Mouse (Mus musculus) heart, adult 8-10 months (tissue): ENCODE measurements around the gene Gm20388. TPM values are rescaled to one million over a fixed set of nuclear protein-coding genes. Genes with fewer than 3 reads are reported as not detected.
A peak's percentile ranks its signal among the peaks of the same experiment; 100 is the strongest.

ENCODE experiments used
- DNase-seq: peaks from one replicate; pipeline ENCODE4 v3.0.0; 2022; ENCODE audit warnings: low spot score
- total RNA-seq, 4 experiments: library from RNA; stranded (reverse); gene quantifications; 2 replicates each; pipeline ENCODE4 v1.2.4; 2022

Gene Gm20388
- total RNA-seq, 4 experiments from 2014 or later: 4.2 to 6.7 TPM; not detected in 2

GRCm38 (mm10) chr8:120588908-120589771 is 678.5 kb downstream of the Gm20388 start, which contains the start of gene Gins2:
TSS of gene Gins2 (minus strand) at chr8:120589304.
- DNase-seq: peak; percentile 100

DNA sequence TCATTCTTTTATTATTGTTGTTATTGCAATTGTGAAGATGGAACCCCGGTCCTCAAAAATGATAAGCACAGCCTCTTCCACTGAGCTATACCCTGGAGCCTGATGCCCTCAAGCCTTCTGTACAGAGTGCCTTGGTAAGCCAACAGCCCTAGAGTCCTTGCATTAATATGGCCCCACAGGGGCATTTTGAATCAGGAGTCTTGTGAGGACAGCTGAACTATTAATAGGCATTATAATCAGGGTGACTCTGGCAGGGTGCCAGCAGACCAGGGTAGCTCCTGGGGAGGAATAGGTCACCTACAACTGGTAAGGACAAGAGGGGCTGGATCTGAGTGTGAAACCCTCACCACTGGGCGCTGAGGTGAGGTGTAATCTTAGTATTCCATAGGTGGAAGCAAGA is 679.3 kb downstream of the Gm20388 start:
- peak; percentile 37 for DNase-seq

- no peak for DNase-seq
Measured at GRCm38 (mm10) chr8:120591587-120592292, 681.1 kb downstream of the Gm20388 start.

DNA sequence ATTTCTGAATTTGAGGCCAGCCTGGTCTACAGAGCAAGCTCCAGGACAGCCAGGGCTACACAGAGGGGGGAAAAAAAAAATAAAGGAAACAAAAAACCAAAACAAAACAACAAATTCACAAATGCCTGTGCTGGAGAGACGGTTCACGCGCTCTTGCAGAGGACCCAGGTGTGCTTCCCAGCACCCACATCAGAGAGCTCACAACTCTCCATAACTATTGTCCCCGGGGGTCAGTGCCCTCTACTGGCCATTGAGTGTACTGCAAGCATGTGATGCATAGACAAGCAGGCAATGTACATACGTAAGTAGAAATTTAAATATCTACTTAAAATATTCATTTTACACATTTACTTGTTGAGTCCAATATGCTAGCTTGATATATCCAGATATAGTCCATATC is 683.9 kb downstream of the Gm20388 start:
- no peak for DNase-seq

DNA sequence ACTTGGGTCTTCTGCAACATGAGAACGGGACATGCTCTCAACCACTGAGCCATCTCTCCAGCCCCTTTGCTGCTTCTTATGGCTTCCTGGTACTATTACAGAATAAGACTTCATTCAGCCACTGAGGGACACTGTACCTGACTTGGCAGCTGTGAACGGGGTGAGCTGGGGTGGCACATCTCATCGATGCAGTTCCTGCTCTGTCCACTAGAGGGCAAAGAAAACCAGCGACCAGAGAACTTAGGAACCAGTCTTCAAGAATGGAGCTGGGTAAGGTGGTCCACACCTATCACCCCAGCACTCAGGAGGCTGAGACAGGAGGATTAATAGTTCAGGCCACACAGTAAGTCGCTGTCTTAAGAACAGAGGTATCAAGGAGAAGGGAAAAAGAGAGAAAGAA is 685.3 kb downstream of the Gm20388 start:
- peak; percentile 40 for DNase-seq

- peak; percentile 35 for DNase-seq
Measured at GRCm38 (mm10) chr8:120598579-120598978, 687.9 kb downstream of the Gm20388 start.

GRCm38 (mm10) chr8:120599504-120599903 is 688.9 kb downstream of the Gm20388 start:
- DNase-seq: peak; percentile 86

DNA sequence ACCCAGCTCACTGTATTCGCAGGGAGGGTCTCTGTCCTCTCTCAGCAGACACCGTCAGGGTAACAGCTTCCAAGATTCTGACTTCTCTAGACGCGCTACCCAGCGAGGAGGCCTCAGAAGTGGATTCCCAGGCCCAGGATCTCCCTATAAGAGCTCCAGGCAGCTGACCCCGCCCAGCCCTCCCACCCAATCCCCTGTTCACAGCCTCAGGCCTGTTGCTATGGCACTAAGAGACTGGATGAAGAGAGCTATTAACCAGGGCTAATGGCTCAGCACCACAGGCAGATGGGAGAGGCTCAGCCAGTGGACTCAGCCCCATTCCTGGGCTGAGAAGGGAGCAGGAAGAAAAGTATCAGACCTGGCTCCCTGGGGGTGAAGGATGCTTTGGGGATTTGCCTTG is 692.0 kb downstream of the Gm20388 start:
- DNase-seq: no peak

- DNase-seq: no peak
Measured at GRCm38 (mm10) chr8:120607460-120607859, 696.8 kb downstream of the Gm20388 start.

DNA sequence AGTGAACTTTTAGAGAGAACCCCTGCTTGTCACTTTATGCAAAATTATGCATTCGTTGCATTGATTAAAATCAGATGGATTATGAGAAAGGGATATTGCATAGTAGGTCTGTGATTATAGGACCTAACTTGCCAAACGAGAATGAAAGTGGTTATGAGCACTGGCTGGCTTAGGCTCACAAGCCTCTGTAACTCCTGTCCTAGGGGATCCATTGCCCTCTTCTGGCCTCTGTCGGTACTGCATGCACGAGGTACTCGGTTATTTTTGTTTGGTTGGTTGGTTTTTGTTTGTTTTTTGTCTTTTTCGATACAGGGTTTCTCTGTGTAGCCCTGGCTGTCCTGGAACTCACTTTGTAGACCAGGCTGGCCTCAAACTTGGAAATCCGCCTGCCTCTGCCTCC is 697.2 kb downstream of the Gm20388 start:
- DNase-seq: peak; percentile 75

- no peak for DNase-seq
Measured at GRCm38 (mm10) chr8:120610824-120611223, 700.2 kb downstream of the Gm20388 start.

- no peak for DNase-seq
Measured at GRCm38 (mm10) chr8:120614491-120614890, 703.9 kb downstream of the Gm20388 start.

DNA sequence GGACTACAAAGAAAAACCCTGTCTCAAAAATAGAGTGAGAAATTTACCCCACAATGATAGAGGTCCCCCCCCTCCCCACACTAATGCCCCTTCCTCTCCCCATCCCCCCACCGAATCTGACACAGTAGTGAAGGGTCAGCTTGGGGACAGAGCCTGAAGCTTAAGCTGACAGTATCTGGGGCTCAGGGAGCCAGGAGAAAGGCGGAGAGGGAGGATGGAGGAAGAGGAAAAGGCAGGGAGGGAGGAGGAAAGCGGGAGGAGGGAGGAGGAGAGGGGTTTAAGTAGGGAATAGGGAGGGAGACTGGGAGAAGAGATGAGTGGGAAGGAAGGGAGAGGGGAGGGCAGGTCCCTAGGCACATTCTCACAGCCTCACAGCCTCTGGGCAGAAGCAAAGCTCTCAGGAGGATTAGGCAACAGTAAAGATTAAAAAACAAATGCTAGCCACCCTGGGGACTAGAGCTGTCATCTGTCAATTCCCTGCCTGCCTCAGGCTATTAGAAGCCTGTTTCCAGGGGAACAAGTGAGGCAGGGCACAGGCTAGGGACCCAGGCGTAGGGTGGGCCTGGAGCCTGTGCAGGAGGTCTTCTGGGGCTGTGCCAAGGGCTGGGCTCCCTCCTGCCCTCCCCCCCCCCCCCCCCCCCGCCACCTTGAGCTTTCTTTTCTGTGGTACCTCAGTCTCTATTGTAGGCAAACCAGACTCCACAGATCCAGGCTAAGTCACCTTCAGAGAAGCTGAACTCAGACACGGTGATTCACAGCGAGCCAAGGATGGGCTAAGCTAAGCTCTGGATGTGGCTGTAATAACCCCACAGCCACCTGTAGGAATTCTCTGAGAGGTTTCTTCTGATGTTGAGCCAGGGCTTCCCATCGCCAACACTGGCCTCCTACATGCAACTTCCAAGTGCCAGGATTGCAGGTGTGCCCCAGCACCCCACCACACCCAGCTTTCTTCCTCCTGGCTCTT is 706.3 kb downstream of the Gm20388 start:
- no peak for DNase-seq

DNA sequence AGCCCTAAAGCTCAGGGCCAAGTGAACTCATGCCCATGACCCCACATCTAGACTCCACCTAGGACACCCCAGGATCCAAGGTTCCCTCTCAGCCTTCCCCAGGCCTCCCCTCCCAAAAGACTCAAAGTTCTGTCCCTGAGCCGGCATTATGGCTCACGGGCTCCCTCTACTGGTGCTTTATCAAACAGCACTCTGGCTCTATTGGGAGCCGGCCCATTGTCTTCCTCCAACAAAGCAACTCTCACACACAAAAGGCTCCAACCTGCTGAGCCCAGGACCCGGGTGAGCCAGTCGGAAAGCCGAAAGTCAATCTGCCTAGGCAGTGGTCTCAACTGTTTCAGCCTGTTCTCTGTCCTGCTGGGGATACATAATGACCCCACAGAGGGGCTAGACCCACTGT is 707.5 kb downstream of the Gm20388 start:
- DNase-seq: peak; percentile 54

- DNase-seq: peak; percentile 46
Measured at GRCm38 (mm10) chr8:120619235-120620180, 708.9 kb downstream of the Gm20388 start.

- no peak for DNase-seq
Measured at GRCm38 (mm10) chr8:120620441-120620840, 709.8 kb downstream of the Gm20388 start.

- DNase-seq: no peak
Measured at GRCm38 (mm10) chr8:120622161-120622560, 711.5 kb downstream of the Gm20388 start.

DNA sequence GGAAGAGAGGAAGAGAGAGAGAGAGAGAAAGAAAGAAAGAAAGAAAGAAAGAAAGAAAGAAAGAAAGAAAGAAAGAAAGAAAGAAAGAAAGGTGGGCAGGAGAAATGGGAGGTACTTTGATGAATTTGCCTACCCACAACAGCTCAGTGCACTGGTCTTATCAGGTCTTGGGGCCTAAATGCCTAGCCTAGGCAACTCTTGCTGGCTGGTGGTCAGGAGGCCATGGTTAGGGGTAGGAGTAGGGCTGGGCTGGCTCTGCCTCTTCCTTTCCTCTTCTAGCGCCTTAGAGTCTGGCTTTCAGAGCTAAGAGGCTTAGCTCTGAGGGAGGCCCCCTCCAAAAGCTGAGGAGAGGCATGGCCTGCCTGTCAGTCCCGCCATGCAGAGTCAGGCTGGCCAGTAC is 713.0 kb downstream of the Gm20388 start:
- no peak for DNase-seq

DNA sequence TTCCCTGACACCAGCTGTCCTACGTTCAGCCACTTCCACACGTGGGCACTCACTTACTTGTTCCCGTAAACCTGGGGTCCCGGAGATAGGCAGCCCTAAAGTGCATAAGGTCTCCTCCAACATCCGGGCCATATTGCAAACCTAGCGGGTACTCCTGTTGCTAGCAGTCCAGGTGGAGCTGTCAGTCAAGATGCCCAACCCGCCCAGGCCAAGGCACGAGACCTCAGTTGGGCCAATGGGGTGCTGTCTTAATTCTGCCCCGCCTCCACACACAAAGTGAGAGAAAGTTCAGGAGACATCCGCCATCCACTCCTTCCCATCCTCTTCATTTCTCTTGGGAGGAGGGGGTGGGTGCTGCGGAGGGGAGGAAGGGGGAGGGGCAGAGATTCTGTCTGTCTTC is 715.8 kb downstream of the Gm20388 start:
- no peak for DNase-seq

DNA sequence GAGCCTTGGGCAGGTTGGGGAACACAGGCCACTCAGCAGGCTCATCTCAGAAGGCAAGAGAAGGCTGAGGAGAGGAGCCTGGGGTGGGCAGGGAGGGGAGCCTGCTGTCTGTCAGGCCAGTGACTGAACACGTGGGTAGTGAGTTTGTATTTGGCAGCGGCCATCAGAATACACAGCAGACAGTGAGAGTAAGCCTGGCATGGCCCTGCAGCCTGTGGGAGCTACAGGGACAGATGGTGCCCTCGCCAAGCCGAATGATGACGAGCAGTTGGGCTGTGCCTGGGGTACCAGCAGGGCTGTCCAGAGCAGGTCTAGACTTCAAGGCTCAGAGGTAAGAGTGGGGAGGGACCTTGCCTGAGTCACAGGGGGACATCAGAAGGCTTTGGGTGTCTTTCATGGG is 716.7 kb downstream of the Gm20388 start:
- DNase-seq: no peak
